Mouse (Mus musculus): ENCODE results near the gene Sult2b1. TPM values are rescaled to one million over a fixed set of nuclear protein-coding genes. Genes with fewer than 3 reads are reported as not detected.
A peak's percentile ranks its signal among the peaks of the same experiment; 100 is the strongest.

Gene Sult2b1
- total RNA-seq, 2 experiments from 2014 or later: not detected

- no peak for ATAC-seq (ENCODE audit: poor library complexity, severe bottlenecking)
Observed at GRCm38 (mm10) chr7:45775237-45775636, 9.2 kb downstream of the Sult2b1 start.

DNA sequence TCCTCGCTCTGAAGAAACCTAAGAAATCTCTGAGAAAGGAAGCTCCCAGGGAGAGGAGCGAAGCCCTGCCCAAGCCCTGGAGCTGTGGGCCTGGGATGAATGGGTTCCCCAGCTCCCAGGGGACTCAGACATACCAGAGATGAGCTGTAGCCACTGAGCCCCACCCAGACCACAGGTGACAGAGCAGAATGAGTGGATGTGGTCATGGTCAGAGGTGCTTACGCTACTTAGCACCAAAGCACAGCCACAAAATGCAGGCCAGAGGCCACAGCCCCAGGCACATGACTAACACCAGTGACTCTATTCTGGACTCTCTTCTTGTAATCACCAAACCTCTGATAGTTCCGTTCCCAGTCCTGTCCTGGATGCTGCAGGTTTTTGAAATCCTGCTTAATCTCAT is 13.4 kb downstream of the Sult2b1 start:
- ATAC-seq (ENCODE audit: poor library complexity, severe bottlenecking): peak; percentile 56

GRCm38 (mm10) chr7:45770427-45771082 is 13.9 kb downstream of the Sult2b1 start:
- no peak for ATAC-seq (ENCODE audit: poor library complexity, severe bottlenecking)

GRCm38 (mm10) chr7:45767500-45767899 is 17.0 kb downstream of the Sult2b1 start:
- no peak for ATAC-seq (ENCODE audit: poor library complexity, severe bottlenecking)

GRCm38 (mm10) chr7:45766764-45767163 is 17.7 kb downstream of the Sult2b1 start:
- ATAC-seq (ENCODE audit: poor library complexity, severe bottlenecking): no peak

- no peak for ATAC-seq (ENCODE audit: poor library complexity, severe bottlenecking)
Observed at GRCm38 (mm10) chr7:45765995-45766394, 18.5 kb downstream of the Sult2b1 start.

- no peak for ATAC-seq (ENCODE audit: poor library complexity, severe bottlenecking)
Observed at GRCm38 (mm10) chr7:45760151-45760550, 24.3 kb downstream of the Sult2b1 start.

DNA sequence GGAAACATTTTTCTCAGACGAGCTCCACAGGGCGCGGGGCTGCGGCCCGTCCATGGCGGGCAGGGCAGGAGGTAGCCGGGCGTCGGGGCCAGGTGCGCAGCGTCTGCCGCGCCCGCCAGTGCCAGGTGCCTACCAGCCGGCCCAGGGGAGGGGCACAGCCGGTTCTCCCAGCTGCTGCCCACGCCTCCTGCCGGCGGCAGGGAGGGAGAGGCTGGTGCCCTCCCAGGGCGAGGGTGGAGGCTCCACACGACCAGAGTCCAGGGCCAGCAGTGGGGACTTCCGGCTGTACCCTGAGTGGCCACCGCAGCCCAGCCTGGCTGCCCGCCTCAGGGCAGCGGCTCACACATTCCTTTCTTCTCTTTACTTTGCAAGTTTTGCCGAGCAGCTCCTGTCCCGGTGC is 25.1 kb downstream of the Sult2b1 start:
- ATAC-seq (ENCODE audit: poor library complexity, severe bottlenecking): no peak

- no peak for ATAC-seq (ENCODE audit: poor library complexity, severe bottlenecking)
Observed at GRCm38 (mm10) chr7:45755703-45756102, 28.8 kb downstream of the Sult2b1 start.

DNA sequence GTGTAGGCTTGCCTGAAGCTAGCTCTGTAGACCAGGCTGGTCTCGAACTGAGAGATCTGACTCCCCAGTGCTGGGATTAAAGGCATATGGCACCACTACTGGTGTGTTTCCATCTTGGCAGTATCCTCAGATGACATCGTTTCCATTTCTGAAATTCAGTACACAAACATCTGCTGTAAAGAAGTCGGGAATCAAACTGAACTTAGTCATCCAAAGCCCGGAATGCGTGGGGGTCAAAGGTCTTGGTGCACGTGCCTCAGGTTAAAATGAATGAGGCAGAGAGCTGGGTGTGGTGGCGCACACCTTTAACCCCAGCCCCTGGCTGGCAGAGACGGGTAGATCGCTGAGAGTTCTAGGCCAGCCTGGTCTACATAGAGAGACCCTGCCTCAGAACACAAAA is 34.3 kb downstream of the Sult2b1 start:
- ATAC-seq (ENCODE audit: poor library complexity, severe bottlenecking): no peak

DNA sequence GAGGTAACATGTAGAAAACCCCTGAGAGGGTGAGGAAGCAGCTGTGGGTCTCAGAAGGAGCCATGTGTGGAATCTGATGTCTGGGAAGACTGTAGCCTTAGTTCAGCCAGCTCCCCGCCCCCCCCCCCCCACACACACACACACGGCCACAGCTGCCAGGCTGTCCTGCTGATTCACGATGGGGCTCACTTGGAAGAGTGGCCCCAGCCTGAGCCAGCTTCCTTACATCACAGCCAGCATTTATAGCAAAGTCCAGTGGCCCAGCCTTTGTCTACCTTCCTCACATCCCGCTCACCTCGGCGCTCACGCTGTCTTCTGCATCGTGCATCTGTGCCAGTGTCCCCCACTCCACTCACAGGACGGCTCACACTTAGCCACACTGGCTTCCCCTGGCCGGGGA is 35.1 kb downstream of the Sult2b1 start:
- no peak for ATAC-seq (ENCODE audit: poor library complexity, severe bottlenecking)

- ATAC-seq (ENCODE audit: poor library complexity, severe bottlenecking): no peak
Observed at GRCm38 (mm10) chr7:45748110-45748509, 36.4 kb downstream of the Sult2b1 start.

DNA sequence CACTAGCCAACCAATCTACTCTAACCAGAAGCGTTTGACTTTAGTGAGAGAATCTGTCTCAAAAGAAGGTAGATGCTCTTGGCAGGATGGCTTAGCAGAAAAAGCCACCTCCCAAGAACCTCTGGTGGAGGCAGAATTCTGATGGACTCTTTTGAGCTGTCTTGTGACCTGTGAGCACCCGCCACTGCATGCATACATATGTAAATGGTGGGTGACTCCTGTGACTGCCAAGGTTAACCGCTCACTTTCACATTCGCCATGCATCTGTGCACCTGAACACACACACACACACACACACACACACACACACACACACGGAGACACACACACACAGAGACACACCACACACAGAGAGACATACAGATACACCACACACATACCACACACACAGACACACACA is 37.0 kb downstream of the Sult2b1 start:
- ATAC-seq (ENCODE audit: poor library complexity, severe bottlenecking): no peak

- no peak for ATAC-seq (ENCODE audit: poor library complexity, severe bottlenecking)
Observed at GRCm38 (mm10) chr7:45746518-45746917, 38.0 kb downstream of the Sult2b1 start.

DNA sequence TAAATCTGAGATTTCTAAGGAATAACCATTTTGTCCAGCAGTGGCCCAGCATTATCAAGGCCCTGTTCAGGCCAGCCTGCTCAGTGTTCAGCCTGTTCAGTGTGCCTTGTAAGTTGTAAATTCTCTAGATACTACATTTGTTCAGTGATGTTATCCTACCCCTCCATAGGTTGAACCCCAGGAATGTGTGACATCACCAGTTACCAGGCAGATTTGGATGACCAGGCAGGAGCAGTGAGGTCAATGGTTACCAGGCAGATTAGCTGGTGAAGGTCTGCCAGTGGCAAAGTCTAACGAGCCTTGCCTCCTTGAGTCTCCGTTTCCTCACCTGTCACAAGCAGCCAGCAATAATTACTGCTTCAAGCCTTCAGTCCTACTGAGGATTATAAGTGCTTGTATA is 40.1 kb downstream of the Sult2b1 start:
- no peak for ATAC-seq (ENCODE audit: poor library complexity, severe bottlenecking)

DNA sequence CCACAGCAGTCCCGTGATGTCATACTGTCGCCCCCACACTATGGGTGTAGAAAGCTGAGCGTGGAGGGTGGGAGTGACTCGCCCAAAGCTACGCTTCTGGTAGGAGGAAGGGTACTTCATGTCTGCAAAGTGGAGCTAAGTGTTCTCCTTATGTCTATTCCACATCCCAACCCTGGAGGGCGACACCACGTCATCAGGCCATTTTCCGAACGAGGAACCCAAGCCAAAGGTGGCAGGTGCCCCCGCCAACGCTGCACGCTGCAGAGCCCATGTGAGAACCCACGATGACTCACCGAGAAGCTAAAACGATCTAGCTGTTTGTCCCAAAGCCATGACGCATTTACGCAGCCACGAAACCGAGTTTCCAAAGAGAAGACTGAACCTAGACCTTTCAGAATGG is 42.1 kb downstream of the Sult2b1 start:
- peak; percentile 21; the same call in 1 of the 2 replicates for ATAC-seq (ENCODE audit: poor library complexity, severe bottlenecking)

- ATAC-seq (ENCODE audit: poor library complexity, severe bottlenecking): peak; percentile 82
Observed at GRCm38 (mm10) chr7:45741777-45742176, 42.7 kb downstream of the Sult2b1 start.

DNA sequence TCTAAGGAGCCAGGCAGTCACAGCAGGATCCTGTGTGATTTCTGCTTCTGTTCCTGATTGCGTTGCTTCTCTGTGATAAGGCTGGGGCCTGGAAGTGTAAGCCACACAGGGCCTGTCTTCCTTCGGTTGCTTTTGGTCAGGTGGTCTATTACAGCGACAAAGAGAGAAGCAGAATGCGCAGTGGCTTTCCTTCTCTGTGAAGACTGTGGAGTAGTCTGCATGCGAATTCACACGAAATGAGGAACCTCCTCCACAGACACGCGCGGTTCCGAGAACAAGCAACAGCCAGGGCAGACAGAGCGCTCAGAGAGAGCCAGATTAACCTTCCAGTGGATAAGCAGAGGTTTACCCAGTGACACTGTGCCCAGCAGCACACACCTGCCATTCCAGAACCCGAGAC is 43.2 kb downstream of the Sult2b1 start:
- ATAC-seq (ENCODE audit: poor library complexity, severe bottlenecking): peak; percentile 74

DNA sequence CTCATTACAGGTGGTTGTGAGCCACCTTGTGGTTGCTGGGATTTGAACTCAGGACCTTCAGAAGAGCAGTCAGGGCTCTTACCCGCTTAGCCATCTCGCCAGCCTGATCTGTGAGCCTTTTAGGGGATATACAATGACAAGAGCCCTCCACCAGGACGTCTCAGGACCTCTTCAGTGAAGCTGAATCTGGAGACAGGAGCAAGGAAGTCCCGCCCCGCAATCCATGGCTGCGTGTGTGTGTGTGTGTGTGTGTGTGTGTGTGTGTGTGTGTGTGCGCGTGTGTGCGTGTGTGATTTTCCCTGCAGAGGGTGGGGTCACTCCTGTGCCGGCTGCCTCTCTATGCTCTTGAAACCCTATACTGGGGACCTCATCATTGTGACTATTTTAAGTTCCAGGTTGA is 44.6 kb downstream of the Sult2b1 start:
- no peak for ATAC-seq (ENCODE audit: poor library complexity, severe bottlenecking)

DNA sequence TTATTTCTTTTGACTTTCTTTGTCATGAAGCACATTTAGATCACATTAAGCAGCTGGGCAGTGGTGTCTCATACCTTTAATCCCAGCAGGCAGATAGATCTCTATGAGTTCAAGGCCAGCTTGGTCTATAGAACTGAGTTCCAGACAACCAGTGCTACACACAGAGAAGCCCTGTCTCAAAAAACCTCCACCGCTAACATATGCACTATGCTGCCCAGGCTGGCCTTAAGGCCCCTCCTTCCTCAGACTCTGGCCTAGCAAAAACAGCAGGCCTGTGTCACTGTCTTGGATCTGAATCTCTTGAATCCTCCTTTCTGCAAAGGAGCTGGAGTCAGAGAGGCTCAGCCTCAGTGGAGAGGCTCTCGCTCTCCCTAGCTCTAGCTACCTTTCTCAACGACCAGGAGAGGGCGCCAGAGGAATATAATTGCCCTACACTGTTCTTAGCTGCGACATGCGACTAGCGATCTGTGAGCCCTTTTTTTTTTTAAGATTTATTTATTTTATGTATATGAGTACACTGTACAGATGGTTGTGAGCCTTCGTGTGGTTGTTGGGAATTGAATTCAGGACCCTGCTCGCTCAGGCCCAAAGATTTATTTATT is 45.2 kb downstream of the Sult2b1 start:
- peak; percentile 74 for ATAC-seq (ENCODE audit: poor library complexity, severe bottlenecking)

- peak; percentile 56 for ATAC-seq (ENCODE audit: poor library complexity, severe bottlenecking)
Observed at GRCm38 (mm10) chr7:45733477-45733876, 51.0 kb downstream of the Sult2b1 start.

DNA sequence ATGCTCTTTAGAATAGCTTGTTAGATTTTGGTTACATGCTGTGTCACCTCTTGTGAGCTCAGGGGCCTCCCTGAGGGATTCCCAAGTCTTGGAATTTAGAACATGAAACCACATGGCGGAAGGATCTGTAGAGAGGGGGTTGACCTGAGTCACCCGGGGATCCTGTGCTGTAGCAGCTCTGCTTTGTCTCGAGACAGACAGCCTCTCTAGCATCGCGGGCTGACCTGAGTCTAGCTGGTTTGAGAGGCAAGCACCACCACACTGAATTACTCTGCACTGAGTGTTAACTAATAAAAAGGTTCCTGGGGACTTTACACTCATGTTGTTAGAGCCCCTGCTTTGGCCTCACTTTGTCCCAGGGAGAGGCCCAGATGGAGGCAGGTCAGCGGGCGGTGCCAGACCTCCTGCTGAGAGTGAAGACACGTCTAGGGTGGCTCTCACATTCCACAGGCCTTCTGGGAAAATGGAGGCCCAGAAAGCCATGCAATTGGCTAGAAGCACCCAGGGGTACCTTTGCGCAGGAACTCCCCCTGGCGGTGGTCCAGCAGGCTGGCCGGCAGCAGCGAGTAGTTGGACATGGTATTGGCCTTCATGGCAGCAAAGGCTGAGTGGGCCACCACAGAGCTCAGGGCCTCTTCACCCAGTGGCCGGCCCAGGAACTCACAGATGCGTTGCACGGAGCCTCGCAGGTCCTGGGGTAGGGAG is 53.6 kb downstream of the Sult2b1 start:
- ATAC-seq (ENCODE audit: poor library complexity, severe bottlenecking): peak; percentile 80

All from megakaryocyte, adult 5-6 weeks (primary cell).